Mouse (Mus musculus) liver, adult 2 months (tissue): Measurements from ENCODE around the gene Casc3. TPM values are rescaled to one million over a fixed set of nuclear protein-coding genes. Genes with fewer than 3 reads are reported as not detected.
A peak's percentile ranks its signal among the peaks of the same experiment; 100 is the strongest.

Experiments
- DNase-seq: peaks from one replicate; pipeline ENCODE4 v3.0.0-alpha.2; 2011; ENCODE audit warnings: low read depth, low spot score; ENCODE audit errors: extremely low read depth
- H3K27ac ChIP-seq: fragments of 200-500 bp; replicated peaks from 2 replicates; pipeline ENCODE4 v1.5.1; 2012; ENCODE audit warnings: low read depth, mild to moderate bottlenecking, control low read depth, inconsistent platforms, low read length; ENCODE audit not compliant: insufficient read depth
- H3K27me3 ChIP-seq: fragments of 200-500 bp; 2 replicates; pipeline ENCODE4 v1.6.1; 2012; ENCODE audit warnings: mild to moderate bottlenecking, moderate library complexity, low read length, inconsistent platforms; ENCODE audit not compliant: control insufficient read depth, insufficient read depth
- H3K36me3 ChIP-seq: fragments of 200-500 bp; 2 replicates; pipeline ENCODE4 v1.6.1; 2012; ENCODE audit warnings: low read length, inconsistent platforms; ENCODE audit not compliant: control insufficient read depth, insufficient read depth
- H3K4me1 ChIP-seq: fragments of 200-500 bp; 2 replicates; pipeline ENCODE4 v1.6.1; 2011; ENCODE audit warnings: low read length; ENCODE audit not compliant: control insufficient read depth, insufficient read depth
- H3K4me3 ChIP-seq: fragments of 200-500 bp; 2 replicates; pipeline ENCODE4 v1.5.1; 2011; ENCODE audit warnings: low read depth, mild to moderate bottlenecking, control low read depth, low read length, moderate library complexity; ENCODE audit not compliant: insufficient read depth
- H3K79me2 ChIP-seq: fragments of 200-500 bp; 2 replicates; pipeline ENCODE4 v1.6.1; 2012; ENCODE audit warnings: inconsistent platforms, mild to moderate bottlenecking, low read length, moderate library complexity; ENCODE audit not compliant: control insufficient read depth, insufficient read depth
- H3K9ac ChIP-seq: fragments of 200-500 bp; 2 replicates; pipeline ENCODE4 v1.6.1; 2012; ENCODE audit warnings: low read depth, mild to moderate bottlenecking, control low read depth, inconsistent platforms, low read length
- CTCF ChIP-seq: fragments of 200-500 bp; IDR thresholded peaks from 2 replicates; pipeline ENCODE4 v1.5.1; 2011; ENCODE audit warnings: low read depth, low read length, control low read depth
- POLR2A ChIP-seq: fragments of 200-500 bp; IDR thresholded peaks from 2 replicates; pipeline ENCODE4 v1.6.1; 2011; ENCODE audit warnings: low read length, control low read depth; ENCODE audit not compliant: insufficient read depth; ENCODE audit errors: extremely low read depth
- WGBS: fragments of 180-500 bp; shearing (Covaris S2); methylation state at CpG from one replicate; pipeline ENCODE4 v1.1.7; 2018; 5-methylcytosine and 5-hydroxymethylcytosine counted together
- polyA plus RNA-seq: library from polyadenylated mRNA; depleted of rRNA; stranded (reverse); fragments of >200 nt; gene quantifications from 2 replicates; pipeline ENCODE4 v1.2.3, GENCODE M21; 2012
- total RNA-seq: library from RNA; depleted of rRNA; stranded (reverse); fragments of >200 nt; gene quantifications from 2 replicates; pipeline ENCODE4 v1.2.3, GENCODE M21; 2014

Casc3 gene
- total and polyA plus RNA-seq, 2 experiments = 3.6 to 12.5 TPM

DNA sequence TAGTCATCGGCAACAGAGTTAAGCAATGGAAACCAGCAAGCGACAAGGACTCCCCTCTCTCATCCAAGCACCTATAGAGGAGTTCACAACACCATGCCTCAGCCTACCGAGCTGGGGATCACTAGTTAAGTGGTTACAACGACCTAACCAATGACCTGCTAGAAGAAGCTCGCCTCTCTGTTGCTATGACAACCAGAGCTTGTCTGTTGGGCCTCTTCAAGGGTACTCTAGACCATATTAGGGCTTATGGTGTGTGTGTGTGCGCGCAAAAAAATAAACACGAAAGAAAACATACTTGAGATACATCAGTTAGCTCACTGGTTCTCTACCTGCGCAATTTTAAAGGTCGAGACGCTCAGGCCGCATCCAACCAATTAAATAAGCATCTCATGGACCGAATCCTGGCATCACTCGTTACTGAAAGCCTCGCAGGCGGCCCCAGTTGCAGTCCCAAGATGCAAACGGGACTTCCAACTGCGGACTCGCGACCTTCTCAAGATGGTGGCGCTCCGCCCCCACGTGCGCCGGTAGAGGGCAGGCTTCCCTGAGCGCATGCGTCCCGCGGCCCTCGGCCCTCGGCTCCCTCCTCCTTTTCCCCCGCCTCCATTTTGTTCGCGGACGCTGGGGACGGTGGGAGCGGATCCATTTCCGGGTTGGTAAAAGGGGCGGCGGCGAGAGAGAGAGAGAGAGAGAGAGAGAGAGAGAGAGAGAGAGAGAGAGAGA, 58.5 kb downstream of the Casc3 start, which contains the start of gene Wipf2:
Wipf2 (plus strand) TSS at position 611 of the 723 bp plus-strand sequence.
- TF ChIP-seq CTCF = peak; percentile 71
- 0 out of 2 replicates have a peak, but pooled peaks have one; percentile 32 for TF ChIP-seq POLR2A
- Histone ChIP-seq H3K36me3 (peaks cover 4% of the 10 kb centered on the region; the same call in 1 of the 2 replicates), H3K9ac (peak within 1 kb of the TSS; percentile 80), H3K27ac (peak within 1 kb of the TSS; percentile 65), H3K4me1 (peaks cover 3% of the 10 kb centered on the region), H3K4me3 (peak within 1 kb of the TSS; percentile 82), H3K27me3 (no peaks in the 10 kb centered on the region), H3K79me2 (peaks cover 9% of the 10 kb centered on the region; the same call in 1 of the 2 replicates)
- 8% methylated on average over 37 of the region's 41 CpGs for WGBS
- DNase-seq = peak; percentile 76

DNA sequence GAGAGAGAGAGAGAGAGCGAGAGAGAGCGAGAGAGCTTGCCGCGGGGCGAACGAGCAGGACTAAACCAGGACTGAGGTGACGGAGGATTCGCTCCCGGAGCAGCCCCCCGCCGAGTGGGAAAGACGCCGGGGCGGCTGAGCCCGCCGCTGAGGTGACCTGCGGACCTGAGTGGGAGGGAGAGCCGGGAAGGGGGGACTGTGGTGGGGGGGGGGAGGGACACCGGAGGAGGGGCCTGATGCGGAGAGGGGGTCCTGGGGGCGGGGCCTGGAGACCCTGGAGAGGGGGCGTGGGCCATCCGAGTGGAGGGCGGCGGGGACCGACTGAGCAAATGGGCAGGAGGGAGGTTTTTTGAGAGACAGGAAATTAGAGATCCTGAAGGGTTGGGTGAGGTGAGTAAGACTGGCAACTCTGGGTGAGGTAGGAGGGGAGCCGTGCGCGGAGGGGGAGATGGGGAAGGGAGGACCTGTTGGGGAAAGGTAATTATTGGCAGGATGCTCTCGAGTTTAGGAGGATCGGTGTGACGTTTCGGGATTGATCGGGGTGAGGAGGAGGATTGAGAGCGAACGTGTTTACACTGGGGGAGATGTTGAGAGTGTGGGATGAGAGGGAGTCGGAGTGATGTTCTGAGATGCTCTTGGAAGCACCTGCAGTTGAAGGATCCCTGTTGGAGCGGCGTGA, 59.2 kb downstream of the Casc3 start:
- Histone ChIP-seq H3K4me1 (peaks cover 3% of the 10 kb centered on the region), H3K27ac (peak overlapping the region; percentile 65), H3K9ac (peak overlapping the region; percentile 80), H3K36me3 (peaks cover 4% of the 10 kb centered on the region; the same call in 1 of the 2 replicates), H3K4me3 (peak overlapping the region; percentile 82), H3K79me2 (peaks cover 9% of the 10 kb centered on the region; the same call in 1 of the 2 replicates), H3K27me3 (no peaks in the 10 kb centered on the region)
- WGBS = under 1% methylated on average over 33 of the region's 39 CpGs
- peak; percentile 33 for DNase-seq
- TF ChIP-seq POLR2A (no peak), CTCF (no peak)

- WGBS = 94% methylated on average over 12 of the region's 12 CpGs
- peaks cover 4% of the 10 kb centered on the region; the same call in 1 of the 2 replicates for H3K36me3 ChIP-seq
These were observed 62.6 kb downstream of the Casc3 start for GRCm38 (mm10) chr11:98867293-98867692.

GRCm38 (mm10) chr11:98869906-98870305, 65.2 kb downstream of the Casc3 start:
- H3K4me1 ChIP-seq = no peaks in the 10 kb centered on the region
- H3K36me3 ChIP-seq = peaks cover 4% of the 10 kb centered on the region; the same call in 1 of the 2 replicates
- no peak overlapping the region for H3K27ac ChIP-seq
- 64% methylated on average over 8 of the region's 8 CpGs for WGBS
- no peak for DNase-seq
- H3K79me2 ChIP-seq = peaks cover 24% of the 10 kb centered on the region; the same call in 1 of the 2 replicates
- no peak overlapping the region for H3K4me3 ChIP-seq
- H3K9ac ChIP-seq = no peak overlapping the region
- no peak for TF ChIP-seq CTCF
- TF ChIP-seq POLR2A = no peak
- no peaks in the 10 kb centered on the region for H3K27me3 ChIP-seq

More at GRCm38 (mm10) chr11:98867293-98867692, 62.6 kb downstream of the Casc3 start:
- Histone ChIP-seq H3K4me3 (no peak overlapping the region), H3K27ac (no peak overlapping the region), H3K9ac (no peak overlapping the region), H3K79me2 (peaks cover 18% of the 10 kb centered on the region; the same call in 1 of the 2 replicates), H3K4me1 (peaks cover 3% of the 10 kb centered on the region), H3K27me3 (no peaks in the 10 kb centered on the region)
- TF ChIP-seq POLR2A (no peak), CTCF (no peak)
- no peak for DNase-seq

DNA sequence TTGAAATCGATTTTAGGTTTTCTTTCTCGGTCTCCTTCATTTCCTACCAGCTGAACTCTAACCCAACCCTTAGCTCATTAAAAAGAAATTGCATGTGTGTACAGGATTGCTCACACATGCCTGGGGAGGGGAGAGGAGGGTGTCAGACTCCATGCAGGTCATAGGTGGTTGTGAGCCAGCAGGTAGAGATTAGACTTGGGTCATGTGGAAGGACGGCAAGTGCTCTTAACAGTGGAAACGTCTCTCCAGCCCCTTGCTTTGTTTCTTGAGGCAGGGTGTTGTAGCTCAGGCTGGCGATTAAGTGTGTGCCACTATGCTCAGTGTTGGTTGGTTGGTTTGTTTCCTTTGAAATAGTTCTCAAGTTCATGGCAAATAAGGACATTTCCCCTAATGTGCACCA, 66.1 kb downstream of the Casc3 start:
- TF ChIP-seq CTCF (no peak), POLR2A (no peak)
- peaks cover 27% of the 10 kb centered on the region; the same call in 1 of the 2 replicates for H3K79me2 ChIP-seq
- no peak for DNase-seq
- H3K4me3 ChIP-seq = no peak overlapping the region
- no peak overlapping the region for H3K27ac ChIP-seq
- no peak overlapping the region for H3K9ac ChIP-seq
- H3K36me3 ChIP-seq = peaks cover 4% of the 10 kb centered on the region; the same call in 1 of the 2 replicates
- H3K4me1 ChIP-seq = no peaks in the 10 kb centered on the region
- no peaks in the 10 kb centered on the region for H3K27me3 ChIP-seq
- WGBS = 87% methylated on average over 5 of the region's 5 CpGs
